Mouse (Mus musculus) CH12.LX (cell line): ENCODE data around the gene Rreb1. TPM values are rescaled to one million over a fixed set of nuclear protein-coding genes. Genes with fewer than 3 reads are reported as not detected.

Experiments
- DNase-seq: peaks from one replicate; pipeline ENCODE4 v3.0.0-alpha.2; 2013; ENCODE audit errors: extremely low read depth
- H3K27ac ChIP-seq: 2 replicates; pipeline ENCODE4 v1.5.1; 2012; ENCODE audit warnings: low read depth, mild to moderate bottlenecking, control low read depth, moderate library complexity; ENCODE audit not compliant: insufficient read depth
- H3K27me3 ChIP-seq: replicated peaks from 2 replicates; pipeline ENCODE3; 2012; ENCODE audit warnings: inconsistent platforms
- H3K36me3 ChIP-seq, 2 experiments: replicated peaks in 1 of 2; 2 replicates each; pipeline versions ENCODE3 to v1.6.1; 2012; ENCODE audit warnings: inconsistent platforms in 1 of 2, low read length in 1 of 2, mild to moderate bottlenecking in 1 of 2, mixed read lengths in 1 of 2, moderate library complexity in 1 of 2; ENCODE audit not compliant: control insufficient read depth in 1 of 2, insufficient read depth in 1 of 2
- H3K4me1 ChIP-seq, 2 experiments: 2 replicates each; pipeline ENCODE4 v1.6.1; 2012; ENCODE audit warnings: inconsistent platforms in 1 of 2, moderate library complexity in 1 of 2; ENCODE audit not compliant: insufficient read depth in 2 of 2, control insufficient read depth in 1 of 2
- H3K4me2 ChIP-seq: 2 replicates; pipeline ENCODE4 v1.6.1; 2012; ENCODE audit warnings: low read depth, mild to moderate bottlenecking, control low read depth; ENCODE audit not compliant: poor library complexity, insufficient read depth, severe bottlenecking
- H3K4me3 ChIP-seq, 3 experiments: fragments of 150-350 bp in 1 of 3; sonication (generic) in 1 of 3; replicated peaks in 1 of 3; 2 replicates each; pipeline versions ENCODE3 to v1.5.1; 2011 to 2012; ENCODE audit warnings: low read depth in 2 of 3, low read length in 2 of 3, mild to moderate bottlenecking in 2 of 3, moderate library complexity in 2 of 3, control low read depth in 1 of 3, improper control_type of control experiment in 1 of 3, inconsistent platforms in 1 of 3, mixed read lengths in 1 of 3; ENCODE audit not compliant: poor library complexity in 1 of 3
- H3K79me2 ChIP-seq: replicated peaks from 2 replicates; pipeline ENCODE4 v1.6.1; 2012; ENCODE audit warnings: mild to moderate bottlenecking, moderate library complexity; ENCODE audit not compliant: control insufficient read depth, poor library complexity, insufficient read depth, severe bottlenecking; ENCODE audit errors: extremely low read depth
- H3K9ac ChIP-seq: 2 replicates; pipeline ENCODE4 v1.6.1; 2012; ENCODE audit warnings: low read depth, mild to moderate bottlenecking, control low read depth, moderate library complexity; ENCODE audit not compliant: insufficient read depth
- H3K9me3 ChIP-seq: replicated peaks from 2 replicates; pipeline ENCODE3; 2012; ENCODE audit warnings: low read length, inconsistent platforms, mixed read lengths
- BHLHE40 ChIP-seq: IDR thresholded peaks from 2 replicates; pipeline ENCODE4 v1.6.1; 2011; ENCODE audit warnings: mild to moderate bottlenecking, low read depth, low read length, improper control_type of control experiment
- CHD1 ChIP-seq: IDR thresholded peaks from 2 replicates; pipeline ENCODE4 v1.6.1; 2012; ENCODE audit warnings: low read depth, low read length, improper control_type of control experiment, inconsistent platforms
- CHD2 ChIP-seq: IDR thresholded peaks from 2 replicates; pipeline ENCODE4 v1.6.1; 2011; ENCODE audit warnings: low read length, improper control_type of control experiment
- CTCF ChIP-seq, 2 experiments: IDR thresholded peaks in 1 of 2; conservative IDR thresholded peaks in 1 of 2; 2 replicates each; pipeline ENCODE4 v1.5.1; 2011 to 2012; ENCODE audit warnings: low read depth in 2 of 2, low read length in 2 of 2, improper control_type of control experiment in 1 of 2, inconsistent platforms in 1 of 2, mild to moderate bottlenecking in 1 of 2, moderate library complexity in 1 of 2
- E2F4 ChIP-seq: IDR thresholded peaks from 2 replicates; pipeline ENCODE4 v1.6.1; 2011; ENCODE audit warnings: low read depth, low read length, improper control_type of control experiment; ENCODE audit not compliant: insufficient replicate concordance
- EP300 ChIP-seq: IDR thresholded peaks from 2 replicates; pipeline ENCODE4 v1.6.1; 2011; ENCODE audit warnings: low read length, improper control_type of control experiment
- ETS1 ChIP-seq: conservative IDR thresholded peaks from 2 replicates; pipeline ENCODE4 v1.6.1; 2012; ENCODE audit warnings: low read depth, mild to moderate bottlenecking, inconsistent platforms, low read length, improper control_type of control experiment, moderate library complexity
- IRF4 ChIP-seq: IDR thresholded peaks from 2 replicates; pipeline ENCODE4 v1.6.1; 2014; ENCODE audit warnings: low read depth, mild to moderate bottlenecking, inconsistent platforms, low read length, improper control_type of control experiment
- JUN ChIP-seq: IDR thresholded peaks from 2 replicates; pipeline ENCODE4 v1.6.1; 2011; ENCODE audit warnings: low read depth, mild to moderate bottlenecking, low read length, improper control_type of control experiment, moderate library complexity; ENCODE audit not compliant: insufficient read depth
- MAX ChIP-seq: IDR thresholded peaks from 2 replicates; pipeline ENCODE4 v1.6.1; 2011; ENCODE audit warnings: low read length, improper control_type of control experiment
- MEF2A ChIP-seq: IDR thresholded peaks from 2 replicates; pipeline ENCODE4 v1.6.1; 2014; ENCODE audit warnings: low read depth, mild to moderate bottlenecking, inconsistent platforms, low read length, improper control_type of control experiment, borderline replicate concordance
- NELFE ChIP-seq: IDR thresholded peaks from 2 replicates; pipeline ENCODE4 v1.6.1; 2011; ENCODE audit warnings: low read depth, low read length, improper control_type of control experiment
- RCOR1 ChIP-seq: conservative IDR thresholded peaks from 2 replicates; pipeline ENCODE4 v1.6.1; 2012; ENCODE audit warnings: low read depth, mild to moderate bottlenecking, inconsistent platforms, low read length, improper control_type of control experiment
- SIN3A ChIP-seq: IDR thresholded peaks from 2 replicates; pipeline ENCODE4 v1.6.1; 2012; ENCODE audit warnings: low read length, improper control_type of control experiment, inconsistent platforms
- SMC3 ChIP-seq: IDR thresholded peaks from 2 replicates; pipeline ENCODE4 v1.6.1; 2011; ENCODE audit warnings: low read depth, low read length, improper control_type of control experiment
- TBP ChIP-seq: conservative IDR thresholded peaks from 2 replicates; pipeline ENCODE4 v1.6.1; 2011; ENCODE audit warnings: low read depth, low read length, improper control_type of control experiment
- TCF12 ChIP-seq: IDR thresholded peaks from 2 replicates; pipeline ENCODE4 v1.6.1; 2014; ENCODE audit warnings: low read depth, mild to moderate bottlenecking, inconsistent platforms, low read length, improper control_type of control experiment
- UBTF ChIP-seq: IDR thresholded peaks from 2 replicates; pipeline ENCODE4 v1.6.1; 2012; ENCODE audit warnings: low read depth, mild to moderate bottlenecking, inconsistent platforms, low read length, improper control_type of control experiment, moderate library complexity
- USF1 ChIP-seq: IDR thresholded peaks from 2 replicates; pipeline ENCODE4 v1.6.1; 2014; ENCODE audit warnings: low read depth, mild to moderate bottlenecking, inconsistent platforms, low read length, improper control_type of control experiment
- USF2 ChIP-seq: conservative IDR thresholded peaks from 2 replicates; pipeline ENCODE4 v1.6.1; 2011; ENCODE audit warnings: low read depth, low read length, improper control_type of control experiment
- ZKSCAN1 ChIP-seq: IDR thresholded peaks from 2 replicates; pipeline ENCODE4 v1.6.1; 2012; ENCODE audit warnings: low read depth, inconsistent platforms, low read length, improper control_type of control experiment, borderline replicate concordance
- ZMIZ1 ChIP-seq: IDR thresholded peaks from 2 replicates; pipeline ENCODE4 v1.6.1; 2012; ENCODE audit warnings: low read depth, mild to moderate bottlenecking, inconsistent platforms, low read length, improper control_type of control experiment
- ZNF384 ChIP-seq: IDR thresholded peaks from 2 replicates; pipeline ENCODE4 v1.6.1; 2012; ENCODE audit warnings: low read depth, low read length, improper control_type of control experiment, inconsistent platforms
- dilution Hi-C: fragments of 300-500 bp; cut with MboI; formaldehyde crosslinking; loops from 2 replicates; pipeline ENCODE4 v1.14.3; 2020; ENCODE audit warnings: low sequenced_read_pairs; ENCODE audit not compliant: extremely low pct_unique_long_range_greater_than_20kb, extremely low pct_ligation_motif_present
- in situ Hi-C: fragments of 300-500 bp; cut with MboI; formaldehyde crosslinking; loops from 3 replicates; pipeline ENCODE4 v1.14.3; 2019; ENCODE audit warnings: low sequenced_read_pairs, low pct_ligation_motif_present, low pct_unique_long_range_greater_than_20kb, mixed read lengths
- polyA plus RNA-seq: library from polyadenylated mRNA; unstranded; fragments of >175 nt; gene quantifications from 2 replicates; pipeline ENCODE4 v1.2.1, GENCODE M21; 2012; ENCODE audit warnings: low read depth; ENCODE audit not compliant: insufficient read length
- total RNA-seq, 2 experiments: library from RNA; depleted of rRNA; stranded (reverse); fragments of 300-350 nt in 1 of 2; fragments of >200 nt in 1 of 2; gene quantifications; 2 replicates each; pipeline ENCODE4 v1.2.3; 2012 to 2014

Rreb1 gene
- total and polyA plus RNA-seq, 3 experiments, result 1.0 to 10.2 (median 5.3) TPM

DNA sequence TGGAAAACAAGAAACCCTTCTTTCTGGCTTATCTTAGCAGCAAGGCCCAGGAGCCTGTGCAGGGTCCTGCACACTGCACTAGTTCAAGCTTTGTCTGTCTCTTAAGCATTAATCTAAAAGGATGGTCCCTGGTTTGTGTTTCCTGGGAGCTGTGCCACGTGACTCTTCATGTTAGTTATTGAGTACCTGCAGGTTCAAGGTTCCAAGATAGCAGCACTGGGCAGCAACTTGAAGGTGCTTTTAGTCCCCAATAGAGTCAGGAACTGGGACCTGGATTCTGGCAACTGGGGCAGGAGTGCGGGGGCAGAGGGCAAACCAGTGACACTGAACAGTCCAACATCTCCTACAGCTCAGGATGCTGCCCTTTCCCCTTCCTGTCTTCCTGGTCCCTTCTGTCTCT, 162.0 kb downstream of the Rreb1 start:
- no peak for DNase-seq
- H3K9ac ChIP-seq, result no peak overlapping the region
- H3K4me3 ChIP-seq, result no peak overlapping the region
- dilution Hi-C loops, result no loop called here
- H3K9me3 ChIP-seq, result no peaks in the 10 kb centered on the region
- in situ Hi-C loops, result no loop called here
- no peak for TF ChIP-seq USF2
- no peak overlapping the region for H3K4me2 ChIP-seq
- H3K27ac ChIP-seq, result no peak overlapping the region
- H3K4me1 ChIP-seq, result peaks cover 10 to 21% of the 10 kb centered on the region in 2 experiments
- H3K27me3 ChIP-seq, result no peaks in the 10 kb centered on the region
- H3K79me2 ChIP-seq, result no peaks in the 10 kb centered on the region
- H3K36me3 ChIP-seq, result peaks cover 14 to 59% of the 10 kb centered on the region in 2 experiments

DNA sequence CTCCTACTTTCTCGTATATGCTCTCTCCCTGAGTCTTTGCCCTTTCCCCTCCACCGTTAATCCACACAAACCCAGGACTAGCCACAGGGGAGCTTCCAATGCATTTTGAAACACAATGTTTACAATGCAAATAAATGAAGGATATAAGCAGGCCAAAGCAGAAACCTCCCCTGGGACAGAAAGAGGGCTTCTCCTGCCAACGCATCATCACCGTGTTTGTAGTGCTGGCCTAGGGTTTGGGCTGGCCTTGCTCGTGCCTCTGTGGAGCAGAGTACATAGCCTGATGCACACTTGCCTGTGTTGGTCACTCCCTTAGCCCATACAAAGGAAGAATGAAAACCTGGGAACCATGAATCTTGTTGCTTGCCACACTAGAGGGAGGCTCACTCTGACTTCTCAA, 162.4 kb downstream of the Rreb1 start:
- 0 out of 2 replicates have a peak, but pooled peaks have one; percentile 13 for TF ChIP-seq CHD2
- no peak for TF ChIP-seq NELFE
- in situ Hi-C loops (no loop called here), dilution Hi-C loops (no loop called here)
- H3K4me3 ChIP-seq, result no peak overlapping the region
- peaks cover 14 to 58% of the 10 kb centered on the region in 2 experiments for H3K36me3 ChIP-seq
- H3K27ac ChIP-seq, result no peak overlapping the region
- H3K79me2 ChIP-seq, result no peaks in the 10 kb centered on the region
- H3K4me1 ChIP-seq, result peaks cover 14 to 25% of the 10 kb centered on the region in 2 experiments
- H3K9me3 ChIP-seq, result no peaks in the 10 kb centered on the region
- no peaks in the 10 kb centered on the region for H3K27me3 ChIP-seq
- H3K9ac ChIP-seq, result no peak overlapping the region
- no peak for DNase-seq
- H3K4me2 ChIP-seq, result no peak overlapping the region

DNA sequence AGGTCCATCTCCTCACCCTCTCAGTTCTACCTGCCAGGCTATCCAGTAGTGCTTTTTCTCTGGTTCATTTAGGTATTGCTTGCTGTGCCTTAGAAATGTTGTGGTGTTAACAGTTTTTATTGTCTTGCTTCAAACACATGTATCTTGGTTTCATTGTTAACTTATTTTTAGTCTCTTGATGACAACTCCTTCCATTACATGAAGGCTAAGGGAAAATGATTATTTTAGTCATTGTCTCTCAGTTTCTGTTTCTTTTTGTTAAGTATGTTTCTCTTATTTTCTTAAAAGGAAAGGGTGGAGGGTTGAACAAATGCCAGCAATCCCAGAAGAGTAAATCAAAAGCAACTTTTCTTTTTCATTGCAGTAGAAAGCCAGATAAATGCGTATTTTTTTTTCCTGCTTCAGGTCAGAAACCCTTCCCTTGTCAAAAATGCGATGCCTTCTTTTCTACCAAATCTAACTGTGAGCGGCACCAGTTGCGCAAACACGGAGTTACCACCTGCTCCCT, 163.0 kb downstream of the Rreb1 start:
- H3K4me1 ChIP-seq, result peaks cover 14 to 29% of the 10 kb centered on the region in 2 experiments
- in situ Hi-C loops (no loop called here), dilution Hi-C loops (no loop called here)
- no peak overlapping the region for H3K4me3 ChIP-seq
- no peak for DNase-seq
- no peaks in the 10 kb centered on the region for H3K9me3 ChIP-seq
- H3K9ac ChIP-seq, result no peak overlapping the region
- H3K27ac ChIP-seq, result no peak overlapping the region
- no peaks in the 10 kb centered on the region for H3K27me3 ChIP-seq
- H3K79me2 ChIP-seq, result no peaks in the 10 kb centered on the region
- H3K36me3 ChIP-seq, result peaks cover 12 to 58% of the 10 kb centered on the region in 2 experiments
- no peak overlapping the region for H3K4me2 ChIP-seq
- TF ChIP-seq NELFE (no peak), EP300 (0 out of 2 replicates have a peak, but pooled peaks have one; percentile 31), BHLHE40 (no peak), USF2 (no peak), ZNF384 (no peak), JUN (no peak), RCOR1 (no peak), TBP (no peak), ETS1 (peak; percentile 78), CTCF (conservative IDR thresholded peaks at IDR 0.05 in 1 of 2, IDR thresholded peaks at IDR 0.05 in 1 of 2; ENCODE audit: low read depth in 2 of 2, low read length in 2 of 2) (no peak), ZMIZ1 (no peak), E2F4 (no peak), TCF12 (no peak), MAX (no peak), IRF4 (0 out of 2 replicates have a peak, but pooled peaks have one; percentile 28), MEF2A (peak; percentile 86), UBTF (no peak), ZKSCAN1 (no peak), SMC3 (no peak), CHD1 (no peak), USF1 (no peak), SIN3A (no peak; the same call in 1 of the 2 replicates)
